Mouse (Mus musculus) B cell, adult 2 months (primary cell): Measurements from ENCODE around the gene Dcaf1.

Experiments
- DNase-seq, 2 experiments: peaks; one replicate each; pipeline ENCODE4 v3.0.0; 2022

Dcaf1 gene

DNA sequence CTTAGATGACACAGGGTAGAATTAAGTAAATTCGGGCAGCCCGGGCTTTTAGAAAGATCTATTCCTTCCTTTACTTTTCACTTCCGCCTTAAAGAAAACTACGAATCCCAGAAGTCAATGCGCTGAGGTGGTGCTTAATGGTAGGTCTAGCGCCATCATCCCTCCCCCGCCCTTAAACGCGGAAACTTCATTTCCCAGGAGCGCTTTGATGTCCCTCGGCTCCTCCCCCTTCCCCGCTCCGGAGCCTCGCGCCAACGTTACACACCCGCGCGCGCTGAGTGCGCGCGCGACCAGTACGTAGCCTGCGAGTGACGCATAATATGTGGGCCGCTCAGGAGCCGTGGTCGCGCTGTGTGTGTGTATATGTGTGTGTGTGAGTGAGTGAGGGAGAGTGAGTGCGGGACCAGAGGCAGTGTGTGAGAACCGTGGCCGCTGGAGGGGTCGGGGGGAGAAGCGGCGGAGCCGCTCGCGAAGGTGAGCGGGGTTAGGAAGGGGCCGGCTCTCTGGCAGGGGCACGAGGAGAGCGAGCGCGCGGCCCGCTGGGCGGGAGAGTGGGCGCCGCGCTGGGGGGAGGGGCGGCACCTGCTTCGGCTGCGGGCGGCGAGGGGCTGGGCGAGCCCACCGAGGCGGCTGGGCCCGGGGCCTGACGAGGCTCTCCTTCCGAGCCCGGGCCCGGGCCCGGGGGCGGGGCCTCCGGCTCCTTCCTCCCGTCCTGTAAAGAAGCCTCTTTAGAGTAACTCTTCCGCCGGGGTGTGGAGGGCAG is at the start of gene Dcaf1:
Dcaf1 (plus strand) TSS at position 257 of the 763 bp plus-strand sequence.
- DNase-seq, result peak; percentile 89 to 92

DNA sequence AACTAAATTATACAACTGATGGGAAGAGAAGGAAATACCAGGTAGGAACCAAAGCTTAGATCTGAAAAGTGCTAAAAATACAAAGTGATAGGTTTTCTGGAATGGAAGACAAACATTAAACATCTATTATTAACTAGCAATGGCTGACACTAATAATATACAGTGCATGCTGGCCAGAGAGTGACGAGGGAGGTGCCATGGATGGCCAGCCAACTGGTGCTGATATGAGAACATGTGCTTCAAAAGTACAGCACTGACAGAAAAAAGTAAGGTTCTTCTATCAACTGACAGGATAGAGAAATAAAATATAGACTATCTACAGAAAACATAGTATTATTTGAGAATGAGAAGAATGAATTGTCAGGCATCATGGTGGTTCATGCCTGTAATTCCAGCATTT is 45.6 kb upstream of the Dcaf1 start:
- DNase-seq, result no peak

- no peak for DNase-seq
Measured at GRCm38 (mm10) chr9:106777423-106777822, 44.3 kb upstream of the Dcaf1 start.

- no peak for DNase-seq
Measured at GRCm38 (mm10) chr9:106778319-106778718, 43.4 kb upstream of the Dcaf1 start.

- no peak for DNase-seq
Measured at GRCm38 (mm10) chr9:106780086-106780485, 41.6 kb upstream of the Dcaf1 start.

GRCm38 (mm10) chr9:106783554-106783953 is 38.1 kb upstream of the Dcaf1 start:
- DNase-seq, result no peak

DNA sequence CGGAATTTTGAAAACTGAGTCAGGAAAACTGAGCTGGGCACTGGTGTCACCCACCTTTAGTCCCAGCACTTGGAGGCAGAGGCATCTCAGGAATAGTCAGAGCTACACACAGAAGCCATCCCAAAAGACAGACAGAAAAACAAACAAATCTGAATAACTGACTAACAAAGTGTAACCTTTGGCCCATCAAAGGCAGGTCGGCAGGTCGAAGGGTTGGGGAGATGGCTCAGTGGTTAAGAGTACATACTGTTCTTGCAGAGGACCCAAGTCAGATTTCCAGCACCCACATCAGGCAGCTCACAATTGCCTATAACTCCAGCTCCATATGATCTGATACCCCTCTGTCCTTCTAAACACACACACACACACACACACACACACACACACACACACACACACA is 36.5 kb upstream of the Dcaf1 start:
- no peak for DNase-seq

DNA sequence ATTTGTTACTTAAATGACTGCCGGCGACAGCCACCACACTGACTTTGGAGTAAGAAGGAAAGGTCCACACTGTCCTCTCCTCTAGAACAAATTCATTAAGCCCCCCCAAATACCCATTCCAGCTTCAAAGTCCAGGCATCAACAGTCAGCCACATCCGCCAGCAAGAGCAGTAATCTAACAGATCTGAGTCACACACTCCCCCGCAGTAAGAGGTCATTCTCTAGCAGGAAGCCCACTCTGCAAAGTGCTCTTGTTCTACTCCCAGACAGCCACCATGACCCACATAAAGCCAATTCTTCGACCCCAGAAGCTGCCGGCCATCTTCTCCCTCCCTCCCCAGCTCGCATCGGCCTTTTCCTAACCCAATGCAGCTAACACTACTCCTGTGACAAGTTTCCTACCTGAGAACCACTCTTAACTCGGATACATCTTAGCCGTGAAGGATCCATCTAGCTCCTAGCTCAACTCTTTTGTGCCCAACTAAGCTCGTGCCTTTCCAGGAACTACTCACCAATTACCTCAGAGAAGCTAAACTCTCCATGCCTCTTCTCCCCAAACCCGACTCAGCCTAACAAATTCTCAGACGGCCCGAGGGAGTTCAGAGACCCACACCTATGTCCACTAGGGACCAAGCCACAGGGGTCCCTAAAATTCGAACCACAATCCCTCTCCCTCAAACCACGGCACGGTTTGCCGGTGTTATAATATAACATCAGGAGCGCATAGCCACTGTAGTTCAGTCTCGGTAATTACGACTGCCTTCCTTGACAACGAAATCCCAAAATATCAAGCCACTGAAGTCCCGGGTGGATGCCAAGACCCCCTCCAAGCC is 33.5 kb upstream of the Dcaf1 start:
- peak; percentile 11 to 32 for DNase-seq

DNA sequence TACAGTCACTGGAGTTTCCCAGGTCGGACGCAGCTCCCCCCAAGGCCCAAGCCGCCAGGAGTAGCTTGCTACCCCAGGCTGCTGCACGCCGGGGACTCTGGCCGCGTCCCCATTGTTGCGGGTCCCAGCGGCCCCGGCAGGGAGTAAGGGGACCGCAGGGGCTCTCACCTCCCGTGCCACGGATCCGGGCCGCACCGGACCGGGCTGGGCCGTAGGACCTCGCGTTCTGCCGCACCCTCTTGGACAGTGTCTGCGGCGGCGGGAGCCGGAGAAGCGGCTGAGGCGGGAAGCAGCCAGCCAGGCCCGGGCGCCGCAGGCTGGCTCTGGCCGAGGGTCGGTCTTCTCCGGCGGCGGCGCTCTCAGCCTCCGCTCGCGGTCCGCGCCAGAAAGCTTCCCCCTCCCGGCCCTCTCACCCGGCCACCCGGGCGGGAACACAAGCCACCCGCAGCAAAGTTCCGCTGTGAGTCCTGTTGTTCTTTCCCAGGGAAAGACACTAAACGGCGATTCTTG is 32.8 kb upstream of the Dcaf1 start, which contains the start of gene Rad54l2:
Rad54l2 (minus strand) TSS at position 383 of the 510 bp plus-strand sequence.
- peak; percentile 90 for DNase-seq

DNA sequence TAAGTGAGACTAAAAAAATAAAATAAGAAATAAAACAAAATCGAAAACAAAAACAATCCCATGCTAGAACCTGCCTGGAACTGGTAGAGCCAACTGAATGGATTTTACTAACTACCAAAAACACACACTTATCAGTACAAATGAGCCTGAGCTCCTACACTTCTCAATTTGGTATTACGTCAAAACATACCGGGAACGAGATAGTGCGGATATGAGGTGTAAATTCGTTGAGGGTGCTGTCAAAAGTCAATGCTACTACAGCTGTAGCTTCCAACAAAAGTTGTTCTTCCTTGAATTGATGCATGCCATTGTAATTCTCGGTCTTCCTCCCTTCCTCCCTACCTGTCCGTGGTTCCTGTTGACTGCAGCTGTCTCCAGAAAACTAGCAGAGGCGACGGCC is 32.3 kb upstream of the Dcaf1 start:
- no peak for DNase-seq

DNA sequence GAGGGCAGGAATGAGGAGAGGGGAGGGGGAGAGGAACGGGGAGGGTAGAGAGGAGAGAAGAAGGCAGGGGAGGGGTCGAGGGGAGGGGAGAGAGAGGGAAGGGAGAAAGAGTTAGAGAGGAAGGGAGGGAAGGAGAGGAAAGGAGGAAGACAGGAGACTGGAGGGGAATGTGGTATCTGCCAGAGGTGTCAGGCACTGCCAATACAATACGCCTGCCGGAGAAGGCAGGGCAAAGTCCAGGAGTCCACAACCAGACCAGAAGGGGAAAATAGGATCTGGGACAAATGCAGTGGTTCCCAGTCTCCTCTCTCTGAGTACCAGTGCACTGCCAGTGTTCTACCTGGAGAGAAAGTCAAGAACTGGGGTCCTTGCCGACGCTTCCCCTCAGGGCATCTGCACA is 30.8 kb upstream of the Dcaf1 start:
- no peak for DNase-seq

DNA sequence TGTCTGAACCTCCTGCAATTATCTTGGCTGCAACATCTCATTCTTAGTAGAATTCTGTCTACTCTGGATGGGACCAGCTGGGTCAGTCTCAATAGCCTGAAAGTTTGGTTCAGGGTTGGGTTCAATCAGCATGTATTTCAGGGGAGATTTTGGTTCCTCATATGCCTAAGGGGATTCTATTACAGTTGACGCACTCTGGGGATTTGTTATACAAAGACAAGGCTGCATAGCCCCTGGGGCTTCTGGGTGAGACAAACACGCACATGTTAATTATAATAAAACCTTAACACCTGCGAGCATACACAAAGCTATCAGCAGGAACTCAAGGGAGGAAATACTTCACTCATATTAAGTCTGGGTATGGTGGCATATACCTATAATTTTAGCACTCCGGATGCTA is 15.2 kb upstream of the Dcaf1 start:
- no peak for DNase-seq

- DNase-seq, result no peak
Measured at GRCm38 (mm10) chr9:106818191-106818590, 3.5 kb upstream of the Dcaf1 start.

- peak; percentile 39 to 42 for DNase-seq
Measured at GRCm38 (mm10) chr9:106819201-106819600, 2.5 kb upstream of the Dcaf1 start.

DNA sequence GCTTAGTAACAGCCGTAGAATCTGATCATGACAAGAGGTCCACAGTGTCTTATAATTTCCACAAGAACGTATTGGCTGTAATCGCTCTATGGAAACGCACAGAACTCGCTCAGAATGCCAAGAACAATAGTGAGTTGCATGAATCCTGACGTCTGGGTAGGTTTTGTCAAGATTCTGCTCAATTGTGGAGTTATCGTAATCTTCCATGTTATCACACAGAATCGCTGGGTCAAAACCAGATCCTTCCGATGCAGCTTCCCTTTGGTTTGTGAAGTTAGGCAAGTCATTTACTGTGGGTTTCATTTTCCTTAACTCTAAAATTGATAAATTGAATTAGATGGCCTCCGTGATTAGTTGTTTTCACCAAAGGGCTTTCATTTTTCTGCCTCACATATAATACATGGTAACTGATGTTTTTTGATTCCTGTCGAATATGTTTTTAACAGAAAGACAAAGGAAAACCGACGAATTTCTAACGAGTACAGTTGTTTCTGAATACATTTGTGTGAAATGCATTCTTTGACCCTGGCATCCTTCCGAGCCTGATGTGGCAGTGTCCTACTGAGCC is 540 bp upstream of the Dcaf1 start:
- DNase-seq, result peak; percentile 5 to 16

- DNase-seq, result peak; percentile 81 to 85
Measured at GRCm38 (mm10) chr9:106822381-106823104, 869 bp downstream of the Dcaf1 start.

- DNase-seq, result peak in 1 of 2 experiments; percentile 11
Measured at GRCm38 (mm10) chr9:106840569-106840968, 18.9 kb downstream of the Dcaf1 start.

GRCm38 (mm10) chr9:106842800-106843199 is 21.1 kb downstream of the Dcaf1 start:
- DNase-seq, result no peak

DNA sequence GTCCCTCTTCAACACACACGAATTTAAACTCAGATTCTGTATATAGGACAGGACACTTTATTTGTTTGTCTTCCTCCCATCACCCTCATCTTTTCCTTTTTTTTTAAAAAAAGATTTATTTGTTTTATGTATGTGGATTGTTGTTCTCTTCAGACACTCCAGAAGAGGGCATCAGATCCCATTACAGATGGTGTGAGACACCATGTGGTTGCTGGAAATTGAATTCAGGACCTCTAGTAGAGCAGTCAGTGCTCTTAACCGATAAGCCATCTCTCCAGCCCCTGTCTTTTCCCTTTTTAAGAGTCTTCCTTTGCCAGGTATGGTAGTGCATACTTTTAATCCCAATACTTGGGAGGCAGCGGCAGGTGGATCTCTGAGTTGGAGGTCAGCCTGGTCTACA is 35.0 kb downstream of the Dcaf1 start:
- no peak for DNase-seq

- DNase-seq, result no peak
Measured at GRCm38 (mm10) chr9:106858036-106858435, 36.4 kb downstream of the Dcaf1 start.

GRCm38 (mm10) chr9:106874216-106874615 is 52.5 kb downstream of the Dcaf1 start:
- no peak for DNase-seq

DNA sequence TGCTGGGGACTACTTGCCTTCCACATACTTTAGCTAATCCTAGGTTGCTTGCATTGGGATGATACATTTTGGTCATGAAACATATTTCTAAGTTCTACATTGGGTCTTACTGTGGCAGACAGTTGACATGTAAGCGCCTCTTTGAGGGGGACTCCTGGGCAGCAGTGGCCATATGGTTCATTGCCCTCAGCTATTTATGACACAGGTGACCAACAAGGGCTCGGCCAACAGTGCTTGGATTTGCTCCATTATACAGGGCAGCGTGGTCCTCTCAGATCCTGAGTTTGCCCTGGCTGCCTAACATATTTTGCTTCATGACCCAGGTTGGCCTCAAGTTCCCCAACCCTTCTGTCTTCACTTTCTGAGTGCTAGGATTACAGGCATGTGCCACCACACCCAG is 55.0 kb downstream of the Dcaf1 start:
- no peak for DNase-seq

- DNase-seq, result no peak
Measured at GRCm38 (mm10) chr9:106879471-106879870, 57.8 kb downstream of the Dcaf1 start.
